Mouse (Mus musculus) intestine, embryonic 15.5 days (tissue): Measurements from ENCODE around the gene Ilf3. TPM values are rescaled to one million over a fixed set of nuclear protein-coding genes. Genes with fewer than 3 reads are reported as not detected.
A peak's percentile ranks its signal among the peaks of the same experiment; 100 is the strongest.

Source experiments
- ATAC-seq: fragments of 200-750 bp; cut with Nextera tagmentation; 2 replicates; pipeline ENCODE4 v1.8.0; 2017; ENCODE audit warnings: moderate TSS enrichment, moderate library complexity
- H3K27ac ChIP-seq: fragments of 300-500 bp; sonication (generic); 2 replicates; pipeline ENCODE4 v1.5.1; 2015; ENCODE audit warnings: mild to moderate bottlenecking, inconsistent platforms
- H3K27me3 ChIP-seq: fragments of 300-500 bp; sonication (generic); replicated peaks from 2 replicates; pipeline ENCODE4 v1.6.1; 2015; ENCODE audit warnings: inconsistent platforms
- H3K36me3 ChIP-seq: fragments of 300-500 bp; sonication (generic); 2 replicates; pipeline ENCODE4 v1.6.1; 2015; ENCODE audit warnings: inconsistent platforms
- H3K4me1 ChIP-seq: fragments of 300-500 bp; sonication (generic); replicated peaks from 2 replicates; pipeline ENCODE4 v1.6.1; 2015; ENCODE audit warnings: inconsistent platforms
- H3K4me2 ChIP-seq: fragments of 300-500 bp; sonication (generic); replicated peaks from 2 replicates; pipeline ENCODE4 v1.6.1; 2015; ENCODE audit warnings: mild to moderate bottlenecking, inconsistent platforms
- H3K4me3 ChIP-seq: fragments of 300-500 bp; sonication (generic); replicated peaks from 2 replicates; pipeline ENCODE4 v1.5.1; 2015; ENCODE audit warnings: inconsistent platforms
- H3K9ac ChIP-seq: fragments of 300-500 bp; sonication (generic); 2 replicates; pipeline ENCODE4 v1.6.1; 2015; ENCODE audit warnings: inconsistent platforms
- H3K9me3 ChIP-seq: fragments of 300-500 bp; sonication (generic); 2 replicates; pipeline ENCODE4 v1.6.1; 2016; ENCODE audit warnings: inconsistent platforms
- WGBS: fragments of 180-500 bp; shearing (Covaris S2); methylation state at CpG from one replicate; pipeline ENCODE4 v1.1.7; 2015; 5-methylcytosine and 5-hydroxymethylcytosine counted together
- polyA plus RNA-seq: library from polyadenylated mRNA; unstranded; fragments of >200 nt; fragmentation: Nextera tagmentation; extraction: Ambion mirVana; gene quantifications from 2 replicates; pipeline ENCODE4 v1.2.1, GENCODE M21; 2015

Ilf3 gene
- polyA plus RNA-seq, 1 experiment from 2014 or later: 150 TPM

DNA sequence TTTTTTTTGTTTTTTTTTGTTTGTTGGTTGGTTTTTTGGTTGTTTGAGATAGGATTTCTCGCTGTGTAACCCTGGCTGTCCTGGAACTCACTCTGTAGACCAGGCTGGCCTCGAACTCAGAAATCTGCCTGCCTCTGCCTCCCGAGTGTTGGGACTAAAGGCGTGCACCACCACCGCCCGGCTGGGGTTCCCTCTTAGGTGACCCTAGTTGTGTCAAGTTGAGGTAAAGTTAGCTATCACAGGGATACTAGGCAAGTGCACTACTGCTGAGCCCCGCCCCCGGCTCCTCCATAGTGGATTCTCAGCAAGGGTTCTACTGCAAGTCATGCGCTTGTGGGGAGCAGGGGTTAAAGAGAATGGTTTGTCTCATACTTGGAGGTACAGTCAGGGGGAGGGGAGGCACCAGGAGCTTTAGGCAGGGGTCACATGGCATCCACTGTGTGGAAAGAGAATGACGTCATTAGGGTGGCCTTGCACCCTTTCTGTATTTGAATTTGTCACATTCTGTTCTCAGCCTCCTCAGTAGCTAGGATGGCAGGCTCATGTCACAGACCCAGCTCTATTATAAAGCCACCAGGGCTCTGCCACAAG is 37.9 kb upstream of the Ilf3 start:
- no peak for ATAC-seq
- Histone ChIP-seq H3K4me3 (no peak overlapping the region), H3K27me3 (no peaks in the 10 kb centered on the region), H3K4me1 (0 out of 2 replicates have a peak, but pooled peaks cover 4% of the 10 kb centered on the region), H3K4me2 (no peak overlapping the region), H3K9me3 (no peaks in the 10 kb centered on the region), H3K36me3 (no peaks in the 10 kb centered on the region), H3K9ac (no peak overlapping the region), H3K27ac (no peak overlapping the region)
- 89% methylated on average over 10 of the region's 10 CpGs for WGBS

DNA sequence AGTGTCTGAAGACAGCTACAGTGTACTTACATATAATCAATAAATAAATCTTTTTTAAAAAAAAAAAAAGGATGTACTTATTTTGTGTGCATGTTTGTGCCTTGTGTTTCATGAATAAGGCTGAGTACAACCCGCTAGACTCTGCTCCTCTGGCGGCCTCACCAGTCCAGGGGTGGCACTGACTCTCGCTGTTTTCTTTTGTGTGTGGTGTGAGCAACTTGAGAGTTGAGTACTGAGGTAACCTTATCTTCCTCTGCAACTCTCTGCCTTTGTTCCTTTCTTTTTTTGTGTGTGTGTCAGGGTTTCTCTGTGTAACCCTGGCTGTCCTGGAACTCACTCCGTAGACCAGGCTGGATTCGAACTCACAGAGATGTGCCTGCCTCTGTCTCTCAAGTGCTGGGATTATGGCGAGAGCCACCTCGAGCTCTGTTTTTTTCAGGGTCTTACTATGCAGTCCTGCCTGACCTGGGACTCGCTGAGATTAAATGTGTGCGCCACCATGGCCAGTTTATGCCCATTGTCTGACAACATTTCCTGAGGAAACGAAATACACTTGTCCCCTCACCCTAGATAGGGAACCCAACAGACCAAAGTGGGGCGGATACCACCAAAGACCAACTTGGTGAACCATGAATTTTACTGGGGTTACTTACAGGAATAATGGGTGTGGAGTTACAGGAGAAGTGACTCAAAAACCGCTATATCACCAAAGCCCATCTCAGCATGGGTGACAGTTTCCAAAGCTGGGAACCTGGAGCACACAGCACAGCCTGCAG is 36.1 kb upstream of the Ilf3 start:
- no peaks in the 10 kb centered on the region for H3K36me3 ChIP-seq
- H3K4me3 ChIP-seq: no peak overlapping the region
- no peak overlapping the region for H3K9ac ChIP-seq
- no peak for ATAC-seq
- H3K27ac ChIP-seq: no peak overlapping the region
- no peak overlapping the region for H3K4me2 ChIP-seq
- no peaks in the 10 kb centered on the region for H3K9me3 ChIP-seq
- no peaks in the 10 kb centered on the region for H3K27me3 ChIP-seq
- H3K4me1 ChIP-seq: 0 out of 2 replicates have a peak, but pooled peaks cover 4% of the 10 kb centered on the region
- WGBS: 86% methylated on average over 12 of the region's 12 CpGs

DNA sequence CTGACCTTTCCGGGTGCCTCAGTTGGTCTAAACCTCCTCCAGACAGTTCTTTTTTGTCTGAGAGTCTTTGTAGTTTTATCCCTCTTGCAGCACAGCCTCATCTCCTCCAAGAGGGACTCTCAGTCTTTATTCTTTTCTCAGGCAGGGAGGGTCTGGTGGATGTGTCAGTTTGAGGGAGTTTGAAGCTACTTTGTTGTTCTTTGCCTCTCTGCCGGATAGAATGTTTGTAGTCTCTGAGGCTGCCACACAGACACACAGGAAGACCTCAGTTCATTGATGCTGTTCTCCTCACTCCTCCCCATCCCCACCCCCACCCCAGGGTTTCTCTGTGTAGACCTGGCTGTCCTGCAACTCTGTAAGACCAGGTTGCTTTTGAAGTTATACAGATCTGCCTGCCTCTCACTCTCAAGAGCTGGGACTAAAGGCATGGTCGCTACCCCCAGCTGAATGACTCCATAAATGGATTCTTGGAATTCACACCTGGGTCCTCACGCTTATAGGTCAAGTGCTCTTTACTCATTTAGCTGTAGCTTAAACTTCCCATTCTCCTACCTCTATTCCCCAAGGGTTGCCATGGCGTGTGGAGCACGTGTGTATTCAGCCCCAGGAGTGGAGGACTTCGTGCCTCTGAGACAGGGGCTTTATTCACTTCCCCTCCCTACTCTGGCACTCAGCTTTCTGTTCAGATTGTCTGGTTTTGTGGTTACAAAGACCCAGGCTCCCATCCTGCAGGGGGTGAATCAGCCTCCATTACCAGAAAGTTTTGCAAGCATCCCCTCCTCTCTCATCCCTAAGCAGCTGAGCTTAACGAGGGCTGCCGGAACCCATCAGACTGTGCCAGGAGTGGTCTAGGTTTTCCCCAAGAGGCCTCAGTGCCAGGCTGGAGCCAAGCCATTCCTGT is 35.3 kb upstream of the Ilf3 start:
- ATAC-seq: no peak
- H3K27ac ChIP-seq: no peak overlapping the region
- H3K4me3 ChIP-seq: no peak overlapping the region
- H3K36me3 ChIP-seq: no peaks in the 10 kb centered on the region
- no peak overlapping the region for H3K9ac ChIP-seq
- no peaks in the 10 kb centered on the region for H3K27me3 ChIP-seq
- peaks cover 5% of the 10 kb centered on the region; the same call in 1 of the 2 replicates for H3K4me1 ChIP-seq
- H3K4me2 ChIP-seq: no peak overlapping the region
- WGBS: 44% methylated on average over 9 of the region's 9 CpGs
- H3K9me3 ChIP-seq: no peaks in the 10 kb centered on the region

DNA sequence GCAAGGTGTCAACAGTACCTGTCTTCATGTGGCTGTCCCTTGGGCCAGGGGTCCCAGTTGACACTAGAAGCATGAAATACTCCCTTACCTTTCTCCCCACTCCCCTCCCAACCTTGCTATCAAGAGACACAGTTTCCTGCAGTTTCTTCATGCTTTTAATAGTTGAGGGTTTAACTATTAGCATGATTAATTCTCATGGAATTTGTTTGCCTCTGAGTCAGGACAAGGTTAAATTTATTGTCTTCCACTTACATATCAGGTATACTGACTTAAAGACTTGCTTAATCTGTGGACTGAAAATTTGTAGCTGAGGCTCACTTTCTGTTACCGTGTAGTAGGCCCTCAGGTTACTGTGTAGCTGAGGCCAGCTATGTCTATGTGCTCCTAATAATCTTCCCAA is 34.1 kb upstream of the Ilf3 start:
- no peak for ATAC-seq
- no peak overlapping the region for H3K27ac ChIP-seq
- H3K9ac ChIP-seq: no peak overlapping the region
- no peak overlapping the region for H3K4me3 ChIP-seq
- H3K36me3 ChIP-seq: no peaks in the 10 kb centered on the region
- H3K27me3 ChIP-seq: no peaks in the 10 kb centered on the region
- peaks cover 8% of the 10 kb centered on the region; the same call in 1 of the 2 replicates for H3K4me1 ChIP-seq
- H3K4me2 ChIP-seq: no peak overlapping the region
- WGBS: 77% methylated on average over 1 of the region's 1 CpGs
- no peaks in the 10 kb centered on the region for H3K9me3 ChIP-seq

DNA sequence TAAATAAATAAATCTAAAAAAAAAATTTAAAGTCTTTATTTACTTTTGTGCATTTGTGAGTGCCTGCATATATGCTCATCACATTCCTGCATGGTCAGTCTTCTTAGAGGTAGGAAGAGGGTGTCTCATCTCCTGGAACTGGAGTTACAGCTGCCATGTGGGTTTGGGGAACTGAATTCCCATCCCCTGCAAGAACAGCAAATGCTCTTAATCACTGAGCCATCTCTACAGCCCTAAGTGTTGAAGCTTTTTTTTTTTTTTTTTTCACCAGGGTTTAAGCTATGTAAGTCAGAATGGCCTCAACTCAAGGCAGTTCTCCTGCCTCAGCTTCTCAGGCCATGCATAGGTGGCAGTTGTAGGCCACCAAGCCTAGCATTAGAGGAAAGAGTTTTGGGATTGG is 32.9 kb upstream of the Ilf3 start:
- ATAC-seq: no peak
- Histone ChIP-seq H3K4me3 (no peak overlapping the region), H3K4me1 (peaks cover 8% of the 10 kb centered on the region; the same call in 1 of the 2 replicates)

DNA sequence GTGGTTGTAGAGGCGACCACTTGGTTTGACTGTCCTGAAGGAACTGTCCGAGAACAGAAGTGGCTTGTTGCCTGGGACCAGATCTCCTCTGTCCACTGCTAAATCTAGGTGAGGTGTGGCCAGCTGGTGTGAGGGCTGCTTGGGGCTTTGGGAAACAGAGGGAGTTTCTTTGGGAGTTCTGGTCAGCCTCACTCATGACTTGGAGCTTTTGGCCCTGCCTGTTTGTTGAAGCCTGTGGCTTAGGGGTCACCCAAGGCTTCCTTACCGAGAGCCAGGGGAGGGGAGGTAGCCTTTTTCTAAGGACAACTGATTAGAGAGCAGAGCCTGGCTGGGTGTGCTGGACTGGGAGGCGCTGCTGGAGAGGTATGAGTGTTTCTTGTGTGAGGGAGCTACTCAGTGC is 32.3 kb upstream of the Ilf3 start:
- H3K27me3 ChIP-seq: no peaks in the 10 kb centered on the region
- H3K36me3 ChIP-seq: no peaks in the 10 kb centered on the region
- no peak overlapping the region for H3K27ac ChIP-seq
- H3K9ac ChIP-seq: no peak overlapping the region
- H3K4me3 ChIP-seq: no peak overlapping the region
- 75% methylated on average over 4 of the region's 4 CpGs for WGBS
- ATAC-seq: no peak
- peaks cover 8% of the 10 kb centered on the region; the same call in 1 of the 2 replicates for H3K4me1 ChIP-seq
- H3K9me3 ChIP-seq: no peaks in the 10 kb centered on the region
- H3K4me2 ChIP-seq: no peak overlapping the region

More for the DNA sequence above, 32.9 kb upstream of the Ilf3 start:
- no peak overlapping the region for H3K9ac ChIP-seq
- H3K9me3 ChIP-seq: no peaks in the 10 kb centered on the region
- no peak overlapping the region for H3K27ac ChIP-seq
- no peaks in the 10 kb centered on the region for H3K36me3 ChIP-seq
- no peak overlapping the region for H3K4me2 ChIP-seq
- no peaks in the 10 kb centered on the region for H3K27me3 ChIP-seq

DNA sequence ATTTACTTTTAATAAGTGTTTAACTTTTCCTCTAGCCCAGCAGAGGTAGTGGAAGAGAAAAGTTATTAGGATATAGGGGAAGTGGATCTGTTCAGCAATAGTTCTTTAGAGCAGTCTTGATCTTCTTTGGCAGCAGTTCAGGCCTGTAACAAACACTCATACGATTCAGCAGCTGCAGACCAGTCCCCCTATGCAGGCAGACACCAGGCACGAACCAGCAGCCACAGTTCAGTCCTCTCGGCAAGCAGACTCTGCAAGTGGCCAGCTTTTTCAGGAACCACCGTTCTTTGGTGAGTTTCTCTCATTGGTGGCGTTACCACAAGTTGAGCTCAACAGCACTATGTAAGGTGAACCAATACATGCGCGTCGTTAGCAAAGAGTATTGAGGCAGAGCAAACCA is 31.2 kb upstream of the Ilf3 start:
- Histone ChIP-seq H3K36me3 (no peaks in the 10 kb centered on the region), H3K4me1 (peaks cover 8% of the 10 kb centered on the region; the same call in 1 of the 2 replicates), H3K27ac (no peak overlapping the region), H3K9ac (no peak overlapping the region), H3K4me2 (no peak overlapping the region), H3K27me3 (no peaks in the 10 kb centered on the region), H3K4me3 (no peak overlapping the region), H3K9me3 (no peaks in the 10 kb centered on the region)
- ATAC-seq: no peak
- WGBS: 84% methylated on average over 8 of the region's 8 CpGs

DNA sequence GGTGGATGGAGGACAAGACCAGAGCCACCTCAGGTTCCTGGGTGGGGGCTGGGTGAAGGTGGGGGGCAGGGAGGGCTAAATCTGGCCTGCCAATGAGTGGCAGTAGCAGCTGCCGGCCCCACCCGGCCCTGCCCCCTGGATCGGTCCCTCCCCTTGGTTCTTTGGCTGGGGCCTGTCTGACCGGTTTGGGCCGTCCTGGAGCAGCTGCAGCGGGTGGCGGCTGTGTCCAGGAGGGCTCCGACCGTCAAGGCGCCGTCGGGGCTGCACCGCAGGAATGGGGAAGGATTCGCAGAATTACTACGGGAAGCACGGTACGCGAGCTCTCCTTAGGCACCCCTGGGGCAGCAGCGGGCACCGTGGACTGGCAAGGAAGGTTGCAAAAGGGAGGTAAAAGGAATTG is 30.0 kb upstream of the Ilf3 start:
- Histone ChIP-seq H3K27ac (0 out of 2 replicates have a peak overlapping the region, but pooled peaks have one; percentile 27), H3K4me1 (peaks cover 7% of the 10 kb centered on the region; the same call in 1 of the 2 replicates), H3K4me2 (peak overlapping the region; percentile 49), H3K4me3 (peak overlapping the region; percentile 34), H3K36me3 (no peaks in the 10 kb centered on the region), H3K9me3 (no peaks in the 10 kb centered on the region), H3K27me3 (no peaks in the 10 kb centered on the region), H3K9ac (peak overlapping the region; percentile 44)
- peak; percentile 95 for ATAC-seq
- 23% methylated on average over 20 of the region's 20 CpGs for WGBS

DNA sequence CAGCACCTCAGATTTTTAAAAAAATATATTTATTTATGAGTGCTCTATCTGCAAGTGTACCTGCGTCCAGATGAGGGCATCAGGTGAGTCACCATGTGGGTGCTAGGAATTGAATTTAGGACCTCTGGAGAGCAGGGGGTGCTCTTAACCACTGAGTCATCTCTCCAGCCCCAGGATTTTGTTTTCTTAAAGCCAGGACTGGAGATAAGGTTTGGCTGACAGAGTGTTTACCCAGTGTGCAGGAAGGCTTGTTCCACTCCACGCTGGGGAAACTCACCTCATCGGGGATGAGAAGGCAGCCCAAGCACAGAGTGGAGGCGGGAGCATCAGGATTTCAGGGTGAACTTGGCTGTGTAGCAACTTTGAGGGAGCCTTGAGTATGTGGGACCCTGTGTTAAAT is 27.3 kb upstream of the Ilf3 start:
- Histone ChIP-seq H3K27ac (no peak overlapping the region), H3K4me1 (peaks cover 4% of the 10 kb centered on the region; the same call in 1 of the 2 replicates), H3K27me3 (no peaks in the 10 kb centered on the region), H3K4me2 (no peak overlapping the region), H3K4me3 (no peak overlapping the region), H3K9ac (no peak overlapping the region), H3K36me3 (peaks cover 4% of the 10 kb centered on the region; the same call in 1 of the 2 replicates), H3K9me3 (no peaks in the 10 kb centered on the region)
- WGBS: 59% methylated on average over 4 of the region's 4 CpGs
- ATAC-seq: no peak

DNA sequence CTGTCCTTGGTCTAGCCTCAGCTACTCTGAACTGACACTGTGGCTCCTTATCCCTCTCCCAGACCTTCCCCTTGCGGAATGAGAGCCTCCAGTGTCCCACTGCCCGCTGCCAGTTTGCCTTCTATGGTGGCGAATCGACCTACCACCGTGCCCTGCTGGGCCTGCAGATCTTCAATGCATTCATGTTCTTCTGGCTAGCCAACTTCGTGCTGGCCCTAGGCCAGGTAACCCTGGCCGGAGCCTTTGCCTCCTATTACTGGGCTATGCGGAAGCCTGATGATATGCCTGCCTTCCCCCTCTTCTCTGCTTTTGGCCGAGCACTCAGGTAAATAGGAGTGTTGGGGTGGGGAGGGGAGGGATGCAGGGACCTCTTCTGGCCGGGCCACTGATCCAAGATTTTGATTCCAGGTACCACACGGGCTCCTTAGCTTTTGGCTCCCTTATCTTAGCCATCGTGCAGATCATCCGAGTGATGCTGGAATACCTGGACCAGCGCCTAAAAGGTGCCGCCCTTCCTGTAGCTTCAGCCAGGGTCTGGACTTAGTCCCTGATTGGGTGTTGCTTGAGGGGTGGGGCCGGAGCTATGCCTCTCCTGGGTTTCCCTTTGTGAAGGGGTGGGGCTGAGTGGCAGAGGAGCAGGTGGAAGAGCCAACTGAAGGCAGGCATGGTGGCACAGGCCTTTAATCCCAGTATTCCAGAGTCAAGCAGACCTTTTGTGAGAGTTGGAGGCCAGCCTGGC is 20.9 kb upstream of the Ilf3 start:
- H3K9ac ChIP-seq: no peak overlapping the region
- H3K4me2 ChIP-seq: no peak overlapping the region
- no peak overlapping the region for H3K4me3 ChIP-seq
- no peaks in the 10 kb centered on the region for H3K27me3 ChIP-seq
- H3K9me3 ChIP-seq: no peaks in the 10 kb centered on the region
- peaks cover 18% of the 10 kb centered on the region for H3K36me3 ChIP-seq
- WGBS: 73% methylated on average over 16 of the region's 16 CpGs
- no peak overlapping the region for H3K27ac ChIP-seq
- ATAC-seq: no peak
- H3K4me1 ChIP-seq: no peaks in the 10 kb centered on the region

DNA sequence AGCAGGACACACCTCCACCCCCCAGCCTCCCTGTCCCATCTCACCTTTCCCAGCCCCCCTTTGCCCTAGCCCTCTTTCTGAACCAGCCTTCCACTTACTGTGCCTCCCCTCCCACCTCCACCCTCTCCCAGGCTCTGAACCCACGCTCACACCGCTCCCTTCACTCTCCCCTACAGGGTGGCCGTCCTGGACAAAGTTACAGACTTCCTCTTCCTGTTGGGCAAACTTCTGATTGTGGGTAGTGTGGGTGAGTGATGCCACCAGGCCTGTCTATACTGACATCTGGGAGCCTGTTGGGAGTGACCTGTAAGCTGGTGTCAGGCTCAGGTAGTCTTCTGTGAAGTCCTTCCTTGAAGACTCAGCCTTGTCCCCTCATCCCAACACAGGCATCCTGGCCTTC is 19.5 kb upstream of the Ilf3 start:
- WGBS: 89% methylated on average over 3 of the region's 3 CpGs
- Histone ChIP-seq H3K36me3 (peaks cover 18% of the 10 kb centered on the region), H3K27me3 (no peaks in the 10 kb centered on the region), H3K4me2 (no peak overlapping the region), H3K4me1 (0 out of 2 replicates have a peak, but pooled peaks cover 2% of the 10 kb centered on the region), H3K27ac (no peak overlapping the region), H3K9ac (no peak overlapping the region), H3K4me3 (no peak overlapping the region), H3K9me3 (no peaks in the 10 kb centered on the region)
- no peak for ATAC-seq
